Mouse (Mus musculus): ENCODE data around the gene Kcnj1.

GRCm38 (mm10) chr9:32400212-32400611, 27.9 kb downstream of the Kcnj1 start:
- TF ChIP-seq CTCF (IDR thresholded peaks at IDR 0.05; ENCODE audit: borderline replicate concordance, control insufficient read depth, extremely low read depth, insufficient read depth, low read length, poor library complexity) (no peak), POLR2A (IDR thresholded peaks at IDR 0.05; ENCODE audit: control insufficient read depth, extremely low read depth, insufficient read depth, low read length, poor library complexity) (no peak)

Data from thymus, adult 2 months (tissue).